Mouse (Mus musculus) heart, embryonic 14.5 days (tissue): ENCODE measurements around the gene Mre11a. TPM values are rescaled to one million over a fixed set of nuclear protein-coding genes. Genes with fewer than 3 reads are reported as not detected.
"Not testable (repeated sequence)": the region's sequence is repeated elsewhere in the genome, so short reads cannot be mapped to it uniquely, and the experiment has no call there.

ENCODE experiments used
- ATAC-seq: fragments of 200-750 bp; cut with Nextera tagmentation; 2 replicates; pipeline ENCODE4 v1.8.0; 2017; ENCODE audit warnings: low read depth, moderate TSS enrichment; ENCODE audit not compliant: insufficient number of reproducible peaks, insufficient read depth, low FRiP score
- H3K27ac ChIP-seq, 2 experiments: fragments of 200-500 bp in 1 of 2; fragments of 300-500 bp in 1 of 2; sonication (generic) in 1 of 2; replicated peaks in 1 of 2; 2 replicates each; pipeline ENCODE4 v1.5.1; 2012 to 2014; ENCODE audit warnings: low read depth in 2 of 2, low read length in 2 of 2, control low read depth in 1 of 2, mild to moderate bottlenecking in 1 of 2, mixed read lengths in 1 of 2; ENCODE audit not compliant: control insufficient read depth in 1 of 2, insufficient read depth in 1 of 2
- H3K27me3 ChIP-seq: fragments of 300-500 bp; sonication (generic); 2 replicates; pipeline ENCODE4 v1.6.1; 2014; ENCODE audit warnings: mild to moderate bottlenecking, low read length, control low read depth; ENCODE audit not compliant: control insufficient read depth, insufficient read depth
- H3K36me3 ChIP-seq: fragments of 300-500 bp; sonication (generic); 2 replicates; pipeline ENCODE4 v1.6.1; 2014; ENCODE audit warnings: mild to moderate bottlenecking, control low read depth, low read length, mixed read lengths; ENCODE audit not compliant: control insufficient read depth, insufficient read depth
- H3K4me1 ChIP-seq, 2 experiments: fragments of 200-500 bp in 1 of 2; fragments of 300-500 bp in 1 of 2; sonication (generic) in 1 of 2; 2 replicates each; pipeline ENCODE4 v1.6.1; 2012 to 2014; ENCODE audit warnings: low read length in 2 of 2, control low read depth in 1 of 2, mixed read lengths in 1 of 2; ENCODE audit not compliant: control insufficient read depth in 2 of 2, insufficient read depth in 2 of 2
- H3K4me2 ChIP-seq: fragments of 300-500 bp; sonication (generic); 2 replicates; pipeline ENCODE4 v1.6.1; 2014; ENCODE audit warnings: mild to moderate bottlenecking, low read length
- H3K4me3 ChIP-seq, 2 experiments: fragments of 200-500 bp in 1 of 2; fragments of 300-500 bp in 1 of 2; sonication (generic) in 1 of 2; 2 replicates each; pipeline ENCODE4 v1.5.1; 2012 to 2014; ENCODE audit warnings: low read length in 2 of 2, mild to moderate bottlenecking in 2 of 2, control low read depth in 1 of 2, low read depth in 1 of 2, moderate library complexity in 1 of 2; ENCODE audit not compliant: control insufficient read depth in 1 of 2, insufficient read depth in 1 of 2
- H3K9ac ChIP-seq: fragments of 300-500 bp; sonication (generic); 2 replicates; pipeline ENCODE4 v1.6.1; 2014; ENCODE audit warnings: mild to moderate bottlenecking, low read length
- H3K9me3 ChIP-seq: fragments of 300-500 bp; sonication (generic); 2 replicates; pipeline ENCODE4 v1.6.1; 2016; ENCODE audit warnings: low read length, control low read depth; ENCODE audit not compliant: control insufficient read depth
- WGBS: fragments of 180-500 bp; shearing (Covaris S2); extraction: QIAGEN DNeasy Blood & Tissue Kit; methylation state at CpG from one replicate; pipeline ENCODE4 v1.1.7; 2014; 5-methylcytosine and 5-hydroxymethylcytosine counted together
- polyA plus RNA-seq: library from polyadenylated mRNA; unstranded; fragments of >200 nt; fragmentation: Nextera tagmentation; extraction: Ambion mirVana; gene quantifications from 2 replicates; pipeline ENCODE4 v1.2.1, GENCODE M21; 2014

Gene Mre11a
- polyA plus RNA-seq, 1 experiment from 2014 or later: 14.7 TPM

- no peak overlapping the region for H3K9ac ChIP-seq
- 85% methylated on average over 10 of the region's 10 CpGs for WGBS
- peaks cover 0 to 4% of the 10 kb centered on the region in 2 experiments; a peak in 3 of 4 replicates for H3K4me1 ChIP-seq
- peaks cover 4% of the 10 kb centered on the region; the same call in 1 of the 2 replicates for H3K27me3 ChIP-seq
- H3K27ac ChIP-seq: no peak overlapping the region
- ATAC-seq: no peak
- no peaks in the 10 kb centered on the region for H3K36me3 ChIP-seq
- no peak overlapping the region for H3K4me3 ChIP-seq
- H3K9me3 ChIP-seq: no peaks in the 10 kb centered on the region
- H3K4me2 ChIP-seq: no peak overlapping the region
These were observed 86.3 kb downstream of the Mre11a start for GRCm38 (mm10) chr9:14870802-14871201.

- H3K27ac ChIP-seq: no peak overlapping the region
- H3K27me3 ChIP-seq: 0 out of 2 replicates have a peak, but pooled peaks cover 4% of the 10 kb centered on the region
- no peak for ATAC-seq
- 62% methylated on average over 3 of the region's 3 CpGs for WGBS
- H3K4me3 ChIP-seq: no peak overlapping the region
- no peaks in the 10 kb centered on the region for H3K36me3 ChIP-seq
- H3K9me3 ChIP-seq: no peaks in the 10 kb centered on the region
- H3K4me1 ChIP-seq: peaks cover 0 to 4% of the 10 kb centered on the region in 2 experiments; a peak in 3 of 4 replicates
- H3K9ac ChIP-seq: no peak overlapping the region
- H3K4me2 ChIP-seq: no peak overlapping the region
These were observed 87.1 kb downstream of the Mre11a start for GRCm38 (mm10) chr9:14871536-14871935.

GRCm38 (mm10) chr9:14872181-14872930 lies 87.9 kb downstream of the Mre11a start:
- 0 out of 2 replicates have a peak, but pooled peaks cover 4% of the 10 kb centered on the region for H3K27me3 ChIP-seq

GRCm38 (mm10) chr9:14875743-14876507 lies 91.5 kb downstream of the Mre11a start:
- peaks cover 0 to 4% of the 10 kb centered on the region in 2 experiments; a peak in 3 of 4 replicates for H3K4me1 ChIP-seq
- no peak for ATAC-seq
- no peak overlapping the region for H3K9ac ChIP-seq
- no peaks in the 10 kb centered on the region for H3K36me3 ChIP-seq
- WGBS: 66% methylated on average over 5 of the region's 5 CpGs
- H3K27me3 ChIP-seq: 0 out of 2 replicates have a peak, but pooled peaks cover 4% of the 10 kb centered on the region
- H3K4me2 ChIP-seq: no peak overlapping the region
- H3K4me3 ChIP-seq: no peak overlapping the region
- H3K9me3 ChIP-seq: no peaks in the 10 kb centered on the region
- no peak overlapping the region for H3K27ac ChIP-seq

More at GRCm38 (mm10) chr9:14872181-14872930, 87.9 kb downstream of the Mre11a start:
- Histone ChIP-seq H3K27ac (no peak overlapping the region), H3K9me3 (no peaks in the 10 kb centered on the region), H3K9ac (no peak overlapping the region), H3K36me3 (no peaks in the 10 kb centered on the region), H3K4me1 (peaks cover 0 to 4% of the 10 kb centered on the region in 2 experiments; a peak in 3 of 4 replicates), H3K4me3 (no peak overlapping the region), H3K4me2 (no peak overlapping the region)
- ATAC-seq: no peak
- WGBS: 48% methylated on average over 17 of the region's 17 CpGs

- not testable (repeated sequence) for H3K4me2 ChIP-seq, ATAC-seq, H3K27ac ChIP-seq, H3K9me3 ChIP-seq, H3K36me3 ChIP-seq, H3K9ac ChIP-seq, H3K4me3 ChIP-seq, H3K27me3 ChIP-seq, H3K4me1 ChIP-seq
- 34% methylated on average over 8 of the region's 8 CpGs for WGBS
These were observed 92.1 kb downstream of the Mre11a start for GRCm38 (mm10) chr9:14876566-14876965.

- ATAC-seq: no peak
- no peak overlapping the region for H3K4me3 ChIP-seq
- H3K27me3 ChIP-seq: no peaks in the 10 kb centered on the region
- 40% methylated on average over 4 of the region's 4 CpGs for WGBS
- no peak overlapping the region for H3K27ac ChIP-seq
- H3K36me3 ChIP-seq: no peaks in the 10 kb centered on the region
- H3K9me3 ChIP-seq: no peaks in the 10 kb centered on the region
- H3K9ac ChIP-seq: no peak overlapping the region
- no peaks in the 10 kb centered on the region; a peak in 2 of 4 replicates for H3K4me1 ChIP-seq
- H3K4me2 ChIP-seq: no peak overlapping the region
These were observed 100.2 kb downstream of the Mre11a start for GRCm38 (mm10) chr9:14884641-14885040.

- no peaks in the 10 kb centered on the region for H3K27me3 ChIP-seq
- H3K27ac ChIP-seq: no peak overlapping the region
- no peaks in the 10 kb centered on the region for H3K9me3 ChIP-seq
- H3K9ac ChIP-seq: no peak overlapping the region
- H3K36me3 ChIP-seq: no peaks in the 10 kb centered on the region
- H3K4me1 ChIP-seq: no peaks in the 10 kb centered on the region; a peak in 2 of 4 replicates
- H3K4me3 ChIP-seq: no peak overlapping the region
- no peak for ATAC-seq
- no peak overlapping the region for H3K4me2 ChIP-seq
These were observed 100.7 kb downstream of the Mre11a start for GRCm38 (mm10) chr9:14885151-14885550.
